8 mouse cellular contexts compared by ENCODE assay signal in the genomic region with DNA sequence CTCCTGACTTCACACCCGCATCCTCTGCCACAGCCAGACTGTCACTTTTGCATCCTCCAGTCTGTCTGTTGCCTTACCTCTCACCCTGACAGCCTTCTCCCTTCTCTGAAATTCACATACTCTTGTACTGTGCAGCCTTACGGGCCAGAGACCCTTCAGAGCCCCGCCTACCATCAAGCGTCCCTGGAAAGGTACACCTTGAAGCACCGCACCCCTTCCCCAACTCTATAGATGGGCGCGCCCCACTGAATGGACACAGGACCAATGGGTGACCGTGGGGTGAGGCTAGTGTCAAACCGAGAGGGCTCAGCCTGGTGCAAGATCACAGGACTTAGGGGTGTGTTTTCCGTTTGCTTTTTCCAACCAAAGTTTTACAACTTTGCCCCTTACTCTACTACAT. TPM values are rescaled to one million over a fixed set of nuclear protein-coding genes. Genes with fewer than 3 reads are reported as not detected.
A peak's percentile ranks its signal among the peaks of the same experiment; 100 is the strongest.
DNase-seq lines count a peak whose midpoint lies in the region; ATAC-seq and TF ChIP-seq lines count a peak whose summit lies in the region.

No protein-coding gene starts in this region.

- H3K27me3 ChIP-seq in G1E (ENCODE audit: insufficient read depth, low read length), result no peaks in the 10 kb centered on the region
- no peaks in the 10 kb centered on the region for H3K27me3 ChIP-seq in heart, postnatal 0 days (ENCODE audit: control insufficient read depth, insufficient read depth, low read length)
- 0 out of 2 replicates have a peak, but pooled peaks cover 6% of the 10 kb centered on the region for H3K27me3 ChIP-seq in lung, postnatal 0 days (replicated peaks; ENCODE audit: insufficient read depth, low read length)

- peaks cover 43% of the 10 kb centered on the region for H3K36me3 ChIP-seq in G1E (replicated peaks)
- 0 out of 2 replicates have a peak, but pooled peaks cover 10% of the 10 kb centered on the region for H3K36me3 ChIP-seq in heart, postnatal 0 days (replicated peaks; ENCODE audit: control insufficient read depth, insufficient read depth, low read length)
- no peaks in the 10 kb centered on the region for H3K36me3 ChIP-seq in lung, postnatal 0 days (ENCODE audit: insufficient read depth, low read length)

- peak overlapping the region; percentile 48; the same call in 1 of the 2 replicates for H3K9ac ChIP-seq in heart, postnatal 0 days (replicated peaks; ENCODE audit: low read depth, low read length)
- H3K9ac ChIP-seq in lung, postnatal 0 days (replicated peaks; ENCODE audit: low read depth), result peak overlapping the region; percentile 5; the same call in 1 of the 2 replicates

- H3K9me3 ChIP-seq in G1E (replicated peaks), result no peaks in the 10 kb centered on the region
- no peaks in the 10 kb centered on the region for H3K9me3 ChIP-seq in heart, postnatal 0 days (replicated peaks; ENCODE audit: control insufficient read depth, low read length)
- H3K9me3 ChIP-seq in lung, postnatal 0 days (ENCODE audit: low read length), result no peaks in the 10 kb centered on the region

- ATAC-seq in G1E (ENCODE audit: extremely low read depth, insufficient number of reproducible peaks, low FRiP score, poor library complexity, severe bottlenecking), result no peak
- no peak for ATAC-seq in heart, postnatal 0 days (ENCODE audit: insufficient read depth, low read depth)
- 0 out of 2 replicates have a peak, but pooled peaks have one; percentile 7 for ATAC-seq in lung, postnatal 0 days
- ATAC-seq in frontal cortex, adult (ENCODE audit: low TSS enrichment), result no peak

- H3K4me1 ChIP-seq in G1E (ENCODE audit: insufficient read depth, low read depth, low read length), result peaks cover 43% of the 10 kb centered on the region
- H3K4me1 ChIP-seq in heart, postnatal 0 days (ENCODE audit: control insufficient read depth, insufficient read depth), result peaks cover 3% of the 10 kb centered on the region; the same call in 1 of the 2 replicates
- peaks cover 8% of the 10 kb centered on the region for H3K4me1 ChIP-seq in lung, postnatal 0 days (ENCODE audit: insufficient read depth, low read depth, low read length)

- peak; percentile 23 to 36 for DNase-seq in heart, adult 18-20 months
- DNase-seq in heart, adult 8-10 months (ENCODE audit: low spot score), result no peak
- DNase-seq in G1E (ENCODE audit: low spot score), result peak; percentile 27
- DNase-seq in heart, postnatal 0 days (ENCODE audit: low spot score), result no peak
- DNase-seq in lung, postnatal 0 days (ENCODE audit: low spot score), result peak; percentile 32
- no peak for DNase-seq in urinary bladder, postnatal 25 days (ENCODE audit: low spot score)
- no peak for DNase-seq in cerebellum, postnatal 10 days

- peak overlapping the region; percentile 94 for H3K4me2 ChIP-seq in heart, postnatal 0 days (ENCODE audit: low read depth, low read length)
- peak overlapping the region; percentile 85 for H3K4me2 ChIP-seq in lung, postnatal 0 days (replicated peaks; ENCODE audit: low read depth, low read length)

- peak overlapping the region; percentile 90 for H3K4me3 ChIP-seq in G1E (ENCODE audit: low read depth, low read length)
- peak overlapping the region; percentile 59 for H3K4me3 ChIP-seq in heart, postnatal 0 days (ENCODE audit: low read depth, low read length)
- peak overlapping the region; percentile 60 for H3K4me3 ChIP-seq in lung, postnatal 0 days (ENCODE audit: low read depth, low read length)

- TF ChIP-seq CTCF in G1E (IDR thresholded peaks at IDR 0.05; ENCODE audit: low read depth, low read length), result no peak
- TF ChIP-seq CTCF in heart, postnatal 0 days (IDR thresholded peaks at IDR 0.05; ENCODE audit: low read depth), result no peak
- TF ChIP-seq CTCF in lung, postnatal 0 days (IDR thresholded peaks at IDR 0.05), result no peak

- TF ChIP-seq EP300 in heart, postnatal 0 days (IDR thresholded peaks at IDR 0.05; ENCODE audit: low read depth), result no peak
- no peak for TF ChIP-seq EP300 in lung, postnatal 0 days (IDR thresholded peaks at IDR 0.05)

- no peak overlapping the region for H3K27ac ChIP-seq in heart, postnatal 0 days (ENCODE audit: low read depth)
- no peak overlapping the region for H3K27ac ChIP-seq in lung, postnatal 0 days (ENCODE audit: low read length)

- WGBS in heart, postnatal 0 days, result 5% methylated on average over 10 of the region's 10 CpGs
- 5% methylated on average over 10 of the region's 10 CpGs for WGBS in lung, postnatal 0 days

RNA-seq across cellular contexts. Expression of gene Pqlc3, which starts 1.1 kb away (rescaled TPM):
- total RNA-seq in heart, adult 18-20 months (2021), result 1 to 10 TPM; 1.8 to 3.7 TPM
- 1 to 10 TPM; 2.7 to 3.6 (median 3.1) TPM for total RNA-seq in heart, adult 8-10 months (2022)
- total RNA-seq in G1E (2014; fragmentation: Nextera tagmentation), result 47.5 and 61.3 TPM in 2 replicates
- total RNA-seq in G1E (2017), result 33.1 and 34.2 TPM in 2 replicates
- polyA plus RNA-seq in G1E (2012), result 8.4 and 19.8 TPM in 2 replicates
- total RNA-seq in heart, postnatal 0 days (2014; rRNA removed; ENCODE audit: low replicate concordance), result 2.2 and 5.1 TPM in 2 replicates
- polyA plus RNA-seq in heart, postnatal 0 days (2015; fragmentation: Nextera tagmentation; extraction: Ambion mirVana), result 2.8 and 3.5 TPM in 2 replicates
- 10.6 and 11.5 TPM in 2 replicates for polyA plus RNA-seq in lung, postnatal 0 days (2015; fragmentation: Nextera tagmentation; extraction: Ambion mirVana)

RNA-seq across cellular contexts. Expression of gene 2410004P03Rik, which starts 12.4 kb away (rescaled TPM):
- total RNA-seq in heart, adult 18-20 months (2021), result 1 to 10 TPM in 1 of 2 experiments, not detected in 1; 1.2 TPM
- not detected for total RNA-seq in heart, adult 8-10 months (2022)
- total RNA-seq in G1E (2014; fragmentation: Nextera tagmentation) (not detected in 2 replicates), G1E (2017) (0.05 and 0.35 TPM in 2 replicates)
- polyA plus RNA-seq in G1E (2012), result not detected in 2 replicates
- total RNA-seq in heart, postnatal 0 days (2014; rRNA removed; ENCODE audit: low replicate concordance), result not detected in 2 replicates
- 0.20 and 0.38 TPM in 2 replicates for polyA plus RNA-seq in heart, postnatal 0 days (2015; fragmentation: Nextera tagmentation; extraction: Ambion mirVana)
- 13.6 and 16.9 TPM in 2 replicates for polyA plus RNA-seq in lung, postnatal 0 days (2015; fragmentation: Nextera tagmentation; extraction: Ambion mirVana)

Comparison
In these comparisons a context has a peak if more than half of its experiments do, and no peak if none do; other contexts are left out.
1. DNase-seq: peak in heart, adult 18-20 months (2 of 2), G1E (single experiment) and lung, postnatal 0 days (single experiment); none in heart, adult 8-10 months (single experiment), heart, postnatal 0 days (single experiment), urinary bladder, postnatal 25 days (single experiment) and cerebellum, postnatal 10 days (0 of 2).
2. Peak in every context shown above with its lines, with median percentiles within 50 percentile points of each other: H3K4me3 ChIP-seq.